Mouse (Mus musculus) MEL (cell line): Measurements from ENCODE around the gene Lrrc23. TPM values are rescaled to one million over a fixed set of nuclear protein-coding genes. Genes with fewer than 3 reads are reported as not detected.

Experiments used
- DNase-seq: peaks from one replicate; pipeline ENCODE4 v3.0.0; 2011; ENCODE audit warnings: low read depth, low spot score
- H3K27ac ChIP-seq: 2 replicates; pipeline ENCODE4 v1.5.1; 2012; ENCODE audit warnings: low read depth, mild to moderate bottlenecking, control low read depth, low read length, moderate library complexity; ENCODE audit not compliant: control insufficient read depth
- H3K27me3 ChIP-seq, 2 experiments: fragments of 150-350 bp in 1 of 2; sonication (generic) in 1 of 2; 2 replicates each; pipeline ENCODE4 v1.6.1; 2012; ENCODE audit warnings: low read length in 2 of 2, mild to moderate bottlenecking in 2 of 2, improper control_type of control experiment in 1 of 2, moderate library complexity in 1 of 2; ENCODE audit not compliant: insufficient read depth in 2 of 2, control insufficient read depth in 1 of 2
- H3K36me3 ChIP-seq, 2 experiments: 2 replicates each; pipeline ENCODE4 v1.6.1; 2012 to 2014; ENCODE audit warnings: low read length in 2 of 2, improper control_type of control experiment in 1 of 2, inconsistent platforms in 1 of 2, mild to moderate bottlenecking in 1 of 2; ENCODE audit not compliant: insufficient read depth in 2 of 2, control insufficient read depth in 1 of 2
- H3K4me1 ChIP-seq, 2 experiments: fragments of 150-350 bp in 1 of 2; sonication (generic) in 1 of 2; 2 replicates each; pipeline ENCODE4 v1.6.1; 2012; ENCODE audit warnings: low read length in 2 of 2, improper control_type of control experiment in 1 of 2, mild to moderate bottlenecking in 1 of 2; ENCODE audit not compliant: insufficient read depth in 2 of 2, control insufficient read depth in 1 of 2
- H3K4me3 ChIP-seq, 2 experiments: fragments of 150-350 bp in 1 of 2; sonication (generic) in 1 of 2; 2 replicates each; pipeline ENCODE4 v1.5.1; 2012; ENCODE audit warnings: low read depth in 2 of 2, low read length in 2 of 2, mild to moderate bottlenecking in 2 of 2, moderate library complexity in 2 of 2, control low read depth in 1 of 2, improper control_type of control experiment in 1 of 2; ENCODE audit not compliant: control insufficient read depth in 1 of 2, insufficient read depth in 1 of 2
- H3K79me2 ChIP-seq: 2 replicates; pipeline ENCODE4 v1.6.1; 2012; ENCODE audit warnings: mild to moderate bottlenecking, low read length, moderate library complexity; ENCODE audit not compliant: control insufficient read depth, poor library complexity, insufficient read depth
- H3K9ac ChIP-seq: 2 replicates; pipeline ENCODE4 v1.6.1; 2012; ENCODE audit warnings: low read depth, mild to moderate bottlenecking, control low read depth, low read length, moderate library complexity; ENCODE audit not compliant: control insufficient read depth, poor library complexity, severe bottlenecking
- H3K9me3 ChIP-seq: fragments of 150-350 bp; sonication (generic); replicated peaks from 2 replicates; pipeline ENCODE4 v1.6.1; 2012; ENCODE audit warnings: mild to moderate bottlenecking, low read length, improper control_type of control experiment, moderate library complexity; ENCODE audit not compliant: insufficient read depth
- BHLHE40 ChIP-seq: IDR thresholded peaks from 2 replicates; pipeline ENCODE4 v1.6.1; 2012; ENCODE audit warnings: low read depth, mild to moderate bottlenecking, inconsistent platforms, low read length, improper control_type of control experiment, borderline replicate concordance
- CHD1 ChIP-seq: IDR thresholded peaks from 2 replicates; pipeline ENCODE4 v1.6.1; 2012; ENCODE audit warnings: low read depth, mild to moderate bottlenecking, inconsistent platforms, low read length, improper control_type of control experiment
- CHD2 ChIP-seq: IDR thresholded peaks from 2 replicates; pipeline ENCODE4 v1.6.1; 2011; ENCODE audit warnings: low read length, improper control_type of control experiment
- CTCF ChIP-seq, 3 experiments: IDR thresholded peaks in 2 of 3; conservative IDR thresholded peaks in 1 of 3; 2 replicates each; pipeline ENCODE4 v1.5.1; 2011 to 2012; ENCODE audit warnings: low read length in 3 of 3, low read depth in 2 of 3, mild to moderate bottlenecking in 2 of 3, improper control_type of control experiment in 1 of 3, inconsistent platforms in 1 of 3, mixed read lengths in 1 of 3, moderate library complexity in 1 of 3; ENCODE audit not compliant: control insufficient read depth in 1 of 3, insufficient read depth in 1 of 3, poor library complexity in 1 of 3, severe bottlenecking in 1 of 3
- E2F4 ChIP-seq: IDR thresholded peaks from 2 replicates; pipeline ENCODE4 v1.6.1; 2011; ENCODE audit warnings: low read depth, low read length, improper control_type of control experiment, borderline replicate concordance
- ELF1 ChIP-seq: IDR thresholded peaks from 2 replicates; pipeline ENCODE4 v1.6.1; 2014; ENCODE audit warnings: low read depth, mild to moderate bottlenecking, inconsistent platforms, low read length, improper control_type of control experiment, moderate library complexity
- EP300 ChIP-seq, 2 experiments: IDR thresholded peaks; 2 replicates each; pipeline ENCODE4 v1.6.1; 2011; ENCODE audit warnings: improper control_type of control experiment in 2 of 2, low read length in 2 of 2, low read depth in 1 of 2, mild to moderate bottlenecking in 1 of 2
- ETS1 ChIP-seq: IDR thresholded peaks from 2 replicates; pipeline ENCODE4 v1.6.1; 2012; ENCODE audit warnings: low read depth, mild to moderate bottlenecking, inconsistent platforms, low read length, improper control_type of control experiment, moderate library complexity
- GABPA ChIP-seq: IDR thresholded peaks from 2 replicates; pipeline ENCODE4 v1.6.1; 2012; ENCODE audit warnings: low read depth, mild to moderate bottlenecking, inconsistent platforms, low read length, improper control_type of control experiment, moderate library complexity
- GATA1 ChIP-seq: IDR thresholded peaks from 2 replicates; pipeline ENCODE4 v1.6.1; 2011; ENCODE audit warnings: low read depth, low read length, improper control_type of control experiment
- HCFC1 ChIP-seq: IDR thresholded peaks from 2 replicates; pipeline ENCODE4 v1.6.1; 2012; ENCODE audit warnings: low read depth, mild to moderate bottlenecking, inconsistent platforms, low read length, improper control_type of control experiment, moderate library complexity
- JUND ChIP-seq: IDR thresholded peaks from 2 replicates; pipeline ENCODE4 v1.6.1; 2011; ENCODE audit warnings: low read depth, mild to moderate bottlenecking, improper control_type of control experiment, low read length
- KAT2A ChIP-seq: conservative IDR thresholded peaks from 2 replicates; pipeline ENCODE4 v1.6.1; 2012; ENCODE audit warnings: low read depth, low read length, improper control_type of control experiment, inconsistent platforms
- MAFK ChIP-seq: IDR thresholded peaks from 2 replicates; pipeline ENCODE4 v1.6.1; 2011; ENCODE audit warnings: low read depth, mild to moderate bottlenecking, low read length, improper control_type of control experiment, borderline replicate concordance
- MAX ChIP-seq: IDR thresholded peaks from 2 replicates; pipeline ENCODE4 v1.6.1; 2011; ENCODE audit warnings: low read length, improper control_type of control experiment
- MAZ ChIP-seq: IDR thresholded peaks from 2 replicates; pipeline ENCODE4 v1.6.1; 2012; ENCODE audit warnings: low read depth, mild to moderate bottlenecking, inconsistent platforms, low read length, improper control_type of control experiment
- MEF2A ChIP-seq: IDR thresholded peaks from 2 replicates; pipeline ENCODE4 v1.6.1; 2014; ENCODE audit warnings: low read depth, mild to moderate bottlenecking, inconsistent platforms, low read length, improper control_type of control experiment; ENCODE audit not compliant: poor library complexity, insufficient replicate concordance, severe bottlenecking; ENCODE audit errors: extremely low read depth
- MXI1 ChIP-seq: IDR thresholded peaks from 2 replicates; pipeline ENCODE4 v1.6.1; 2011; ENCODE audit warnings: mild to moderate bottlenecking, low read depth, low read length, improper control_type of control experiment
- MYB ChIP-seq: IDR thresholded peaks from 2 replicates; pipeline ENCODE4 v1.6.1; 2011; ENCODE audit warnings: mild to moderate bottlenecking, low read depth, low read length, improper control_type of control experiment
- MYC ChIP-seq: IDR thresholded peaks from 2 replicates; pipeline ENCODE4 v1.6.1; 2011; ENCODE audit warnings: low read depth, mild to moderate bottlenecking, low read length, improper control_type of control experiment, moderate library complexity
- NRF1 ChIP-seq: IDR thresholded peaks from 2 replicates; pipeline ENCODE4 v1.6.1; 2014; ENCODE audit warnings: low read depth, mild to moderate bottlenecking, inconsistent platforms, low read length, improper control_type of control experiment, moderate library complexity; ENCODE audit not compliant: poor library complexity, insufficient read depth, severe bottlenecking
- POLR2A ChIP-seq, 2 experiments: IDR thresholded peaks; 2 replicates each; pipeline ENCODE4 v1.6.1; 2011 to 2012; ENCODE audit warnings: low read length in 2 of 2, mild to moderate bottlenecking in 2 of 2, control low read depth in 1 of 2, improper control_type of control experiment in 1 of 2, low read depth in 1 of 2, moderate library complexity in 1 of 2; ENCODE audit not compliant: control insufficient read depth in 1 of 2, insufficient read depth in 1 of 2, poor library complexity in 1 of 2
- POLR2AphosphoS2 ChIP-seq: IDR thresholded peaks from 2 replicates; pipeline ENCODE4 v1.6.1; 2011; ENCODE audit warnings: low read length, improper control_type of control experiment
- RAD21 ChIP-seq: IDR thresholded peaks from 2 replicates; pipeline ENCODE4 v1.6.1; 2011; ENCODE audit warnings: mild to moderate bottlenecking, low read depth, low read length, improper control_type of control experiment
- RCOR1 ChIP-seq: IDR thresholded peaks from 2 replicates; pipeline ENCODE4 v1.6.1; 2012; ENCODE audit warnings: low read depth, mild to moderate bottlenecking, inconsistent platforms, low read length, improper control_type of control experiment
- SIN3A ChIP-seq: IDR thresholded peaks from 2 replicates; pipeline ENCODE4 v1.6.1; 2012; ENCODE audit warnings: low read length, improper control_type of control experiment, inconsistent platforms
- TBP ChIP-seq: IDR thresholded peaks from 2 replicates; pipeline ENCODE4 v1.8.0; 2011; ENCODE audit warnings: low read depth, low read length, improper control_type of control experiment
- TCF12 ChIP-seq: IDR thresholded peaks from 2 replicates; pipeline ENCODE4 v1.6.1; 2014; ENCODE audit warnings: low read depth, mild to moderate bottlenecking, inconsistent platforms, low read length, improper control_type of control experiment, moderate library complexity
- UBTF ChIP-seq: IDR thresholded peaks from 2 replicates; pipeline ENCODE4 v1.6.1; 2012; ENCODE audit warnings: low read depth, mild to moderate bottlenecking, inconsistent platforms, low read length, improper control_type of control experiment, moderate library complexity, borderline replicate concordance; ENCODE audit not compliant: insufficient read depth
- USF1 ChIP-seq: IDR thresholded peaks from 2 replicates; pipeline ENCODE4 v1.6.1; 2014; ENCODE audit warnings: low read depth, mild to moderate bottlenecking, inconsistent platforms, low read length, improper control_type of control experiment, moderate library complexity
- USF2 ChIP-seq, 2 experiments: IDR thresholded peaks; 2 replicates each; pipeline ENCODE4 v1.6.1; 2011 to 2012; ENCODE audit warnings: improper control_type of control experiment in 2 of 2, low read length in 2 of 2, borderline replicate concordance in 1 of 2, inconsistent platforms in 1 of 2, low read depth in 1 of 2, mild to moderate bottlenecking in 1 of 2; ENCODE audit not compliant: insufficient read depth in 1 of 2
- ZC3H11A ChIP-seq: IDR thresholded peaks from 2 replicates; pipeline ENCODE4 v1.6.1; 2012; ENCODE audit warnings: low read depth, mild to moderate bottlenecking, inconsistent platforms, low read length, improper control_type of control experiment
- ZKSCAN1 ChIP-seq: IDR thresholded peaks from 2 replicates; pipeline ENCODE4 v1.6.1; 2012; ENCODE audit warnings: low read depth, mild to moderate bottlenecking, inconsistent platforms, low read length, improper control_type of control experiment, moderate library complexity
- ZMIZ1 ChIP-seq: IDR thresholded peaks from 2 replicates; pipeline ENCODE4 v1.6.1; 2012; ENCODE audit warnings: low read depth, mild to moderate bottlenecking, inconsistent platforms, low read length, improper control_type of control experiment, moderate library complexity
- polyA plus RNA-seq, 2 experiments: library from polyadenylated mRNA; stranded (reverse) in 1 of 2; unstranded in 1 of 2; fragments of >175 nt in 1 of 2; fragments of >200 nt in 1 of 2; gene quantifications; 2 replicates each; pipeline versions ENCODE4 v1.2.1 to v1.2.4; 2012; ENCODE audit warnings: low replicate concordance in 2 of 2, low read depth in 1 of 2; ENCODE audit not compliant: insufficient read length in 2 of 2, insufficient read depth in 1 of 2, missing spikeins in 1 of 2
- total RNA-seq: library from RNA; depleted of rRNA; stranded (reverse); fragments of 300-350 nt; gene quantifications from 2 replicates; pipeline ENCODE4 v1.2.3, GENCODE M21; 2012

Lrrc23 gene
- total and polyA plus RNA-seq, 3 experiments: 0.11 TPM; not detected in 2

DNA sequence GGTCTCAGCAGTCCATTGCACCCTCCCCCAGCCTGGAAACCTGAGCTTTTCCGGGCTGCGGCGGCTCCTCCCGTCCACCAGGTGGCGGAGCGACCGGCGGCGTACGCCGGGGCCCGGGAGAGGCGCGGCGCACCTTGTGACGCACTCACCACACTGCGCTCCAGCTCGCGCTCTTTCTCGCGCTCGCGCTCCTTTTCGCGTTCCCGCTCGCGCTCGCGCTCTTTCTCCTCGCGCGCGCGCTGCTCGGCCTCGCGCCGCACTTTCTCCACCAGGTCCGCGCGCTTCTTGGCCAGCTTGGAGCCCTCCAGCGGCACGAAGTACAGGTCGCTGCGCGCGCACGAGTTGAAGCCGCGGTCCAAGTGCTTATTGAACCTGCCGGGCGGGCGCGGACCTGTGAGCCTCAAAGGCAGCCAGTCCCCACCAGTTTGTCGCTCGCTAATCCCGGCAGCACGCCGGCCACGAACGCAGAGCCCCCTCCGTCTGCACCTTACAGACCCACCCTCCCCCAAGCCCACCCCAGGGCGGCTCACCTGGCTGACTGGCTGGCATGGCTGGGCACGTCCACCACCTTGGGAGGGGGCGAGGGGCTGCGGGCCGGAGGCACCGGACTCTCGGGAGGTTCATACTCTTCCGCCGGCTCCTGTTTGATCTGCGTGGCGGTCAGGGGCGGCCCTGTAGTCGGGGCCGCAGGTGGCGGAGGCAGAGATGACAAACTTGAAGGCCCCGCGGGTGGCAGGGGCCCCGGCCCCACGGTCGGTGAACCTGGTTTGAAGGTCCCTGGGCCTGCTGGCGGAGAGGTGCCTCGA lies 33.8 kb downstream of the Lrrc23 start:
- H3K4me3 ChIP-seq: peak overlapping the region; percentile 50 to 57
- H3K36me3 ChIP-seq: peaks cover 0 to 4% of the 10 kb centered on the region in 2 experiments; a peak in 2 of 4 replicates
- H3K4me1 ChIP-seq: peaks cover 0 to 4% of the 10 kb centered on the region in 2 experiments; a peak in 1 of 4 replicates
- no peaks in the 10 kb centered on the region for H3K9me3 ChIP-seq
- peaks cover 1% of the 10 kb centered on the region; the same call in 1 of the 2 replicates for H3K79me2 ChIP-seq
- H3K27me3 ChIP-seq: no peaks in the 10 kb centered on the region
- peak; percentile 97 for DNase-seq
- H3K27ac ChIP-seq: peak overlapping the region; percentile 25; the same call in 1 of the 2 replicates
- peak overlapping the region; percentile 80 for H3K9ac ChIP-seq
- TF ChIP-seq MAFK (no peak), TBP (0 out of 2 replicates have a peak, but pooled peaks have one; percentile 19), USF1 (0 out of 2 replicates have a peak, but pooled peaks have one; percentile 44), ZC3H11A (no peak), ZKSCAN1 (no peak), POLR2A (IDR thresholded peaks at IDR 0.05; ENCODE audit: control insufficient read depth in 1 of 2, insufficient read depth in 1 of 2, low read depth in 1 of 2, low read length in 2 of 2, poor library complexity in 1 of 2) (peak; percentile 37 to 63; a peak in 1 of 4 replicates), JUND (no peak), CTCF (IDR thresholded peaks at IDR 0.05 in 2 of 3, conservative IDR thresholded peaks at IDR 0.05 in 1 of 3; ENCODE audit: control insufficient read depth in 1 of 3, insufficient read depth in 1 of 3, low read depth in 2 of 3, low read length in 3 of 3, poor library complexity in 1 of 3, severe bottlenecking in 1 of 3) (peak; percentile 60 to 94 (median 91); a peak in 5 of 6 replicates), KAT2A (no peak; the same call in 1 of the 2 replicates), MYC (no peak), GABPA (peak; percentile 68; the same call in 1 of the 2 replicates), ELF1 (peak; percentile 78), MYB (no peak), RAD21 (no peak; the same call in 1 of the 2 replicates), E2F4 (peak; percentile 74; the same call in 1 of the 2 replicates), POLR2AphosphoS2 (peak; percentile 87), RCOR1 (no peak), MEF2A (no peak), CHD2 (peak; percentile 75), TCF12 (peak; percentile 29; the same call in 1 of the 2 replicates), ETS1 (peak; percentile 29; the same call in 1 of the 2 replicates), HCFC1 (peak; percentile 93), ZMIZ1 (0 out of 2 replicates have a peak, but pooled peaks have one; percentile 51), MAZ (peak; percentile 22; the same call in 1 of the 2 replicates), USF2 (IDR thresholded peaks at IDR 0.05; ENCODE audit: borderline replicate concordance in 1 of 2, insufficient read depth in 1 of 2, low read depth in 1 of 2, low read length in 2 of 2) (no peak), GATA1 (no peak), UBTF (no peak), SIN3A (peak; percentile 50; the same call in 1 of the 2 replicates), MXI1 (peak; percentile 65), BHLHE40 (no peak), NRF1 (peak; percentile 62), MAX (0 out of 2 replicates have a peak, but pooled peaks have one; percentile 44), CHD1 (no peak), EP300 (IDR thresholded peaks at IDR 0.05; ENCODE audit: low read depth in 1 of 2, low read length in 2 of 2) (no peak)
